Mouse (Mus musculus) E14TG2a.4 (cell line): ENCODE measurements at regions not wholly inside any gene's neighbourhood (a gene's known extent, or its start where the extent isn't known, plus 50 kb on each side); places are given as distances from the start of the nearest gene placed in this dataset.

ENCODE experiments used
- CTCF ChIP-seq: conservative IDR thresholded peaks from 2 replicates; pipeline ENCODE4 v1.5.1; 2014; ENCODE audit warnings: low read length
- NANOG ChIP-seq: IDR thresholded peaks from 2 replicates; pipeline ENCODE4 v1.6.1; 2014; ENCODE audit warnings: borderline replicate concordance, low read length, mixed read lengths
- POU5F1 ChIP-seq: IDR thresholded peaks from 2 replicates; pipeline ENCODE4 v1.6.1; 2014; ENCODE audit warnings: low read length, borderline replicate concordance

DNA sequence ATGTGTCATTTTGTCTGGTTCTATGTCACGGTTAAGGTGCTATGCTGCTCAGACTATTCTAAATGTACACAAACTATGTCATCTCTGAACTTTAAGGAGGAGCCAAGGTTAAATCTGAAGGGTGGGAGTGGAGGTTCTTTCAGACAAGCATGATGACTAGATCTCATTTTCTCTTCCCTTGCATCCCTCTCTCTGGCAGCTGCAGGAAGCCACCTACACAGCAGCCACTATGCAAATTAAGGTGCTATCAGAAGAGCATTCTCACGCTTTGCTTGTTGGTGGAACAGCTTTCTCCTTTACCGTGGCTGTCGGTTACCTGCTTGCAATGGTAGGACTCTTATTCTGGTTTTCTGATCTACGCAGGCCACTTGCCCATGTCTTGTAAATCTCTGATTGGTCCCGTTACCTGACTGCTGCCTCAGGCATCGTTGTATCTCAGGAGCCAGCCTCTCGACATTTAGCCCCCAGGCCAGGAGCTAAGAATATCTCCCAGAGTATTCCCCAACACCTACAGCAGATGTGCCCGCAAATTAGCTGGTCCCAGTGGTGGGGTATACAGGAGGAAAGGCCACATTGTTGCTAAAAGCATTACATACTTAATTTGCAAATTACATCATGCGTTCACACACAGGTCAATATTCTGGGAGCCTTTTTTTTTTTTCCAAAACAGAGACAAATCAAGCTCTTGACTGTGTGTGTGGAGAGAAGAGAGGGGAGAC lies 192.6 kb downstream of the Emx2 start:
- TF ChIP-seq CTCF, result no peak
- no peak for TF ChIP-seq NANOG
- no peak for TF ChIP-seq POU5F1
